Mouse (Mus musculus) heart, adult 9 months (tissue): ENCODE data around the gene Dbh.

Experiments
- DNase-seq, 2 experiments: peaks; one replicate each; pipeline ENCODE4 v3.0.0; 2022; ENCODE audit warnings: low spot score in 2 of 2

Gene Dbh

DNA sequence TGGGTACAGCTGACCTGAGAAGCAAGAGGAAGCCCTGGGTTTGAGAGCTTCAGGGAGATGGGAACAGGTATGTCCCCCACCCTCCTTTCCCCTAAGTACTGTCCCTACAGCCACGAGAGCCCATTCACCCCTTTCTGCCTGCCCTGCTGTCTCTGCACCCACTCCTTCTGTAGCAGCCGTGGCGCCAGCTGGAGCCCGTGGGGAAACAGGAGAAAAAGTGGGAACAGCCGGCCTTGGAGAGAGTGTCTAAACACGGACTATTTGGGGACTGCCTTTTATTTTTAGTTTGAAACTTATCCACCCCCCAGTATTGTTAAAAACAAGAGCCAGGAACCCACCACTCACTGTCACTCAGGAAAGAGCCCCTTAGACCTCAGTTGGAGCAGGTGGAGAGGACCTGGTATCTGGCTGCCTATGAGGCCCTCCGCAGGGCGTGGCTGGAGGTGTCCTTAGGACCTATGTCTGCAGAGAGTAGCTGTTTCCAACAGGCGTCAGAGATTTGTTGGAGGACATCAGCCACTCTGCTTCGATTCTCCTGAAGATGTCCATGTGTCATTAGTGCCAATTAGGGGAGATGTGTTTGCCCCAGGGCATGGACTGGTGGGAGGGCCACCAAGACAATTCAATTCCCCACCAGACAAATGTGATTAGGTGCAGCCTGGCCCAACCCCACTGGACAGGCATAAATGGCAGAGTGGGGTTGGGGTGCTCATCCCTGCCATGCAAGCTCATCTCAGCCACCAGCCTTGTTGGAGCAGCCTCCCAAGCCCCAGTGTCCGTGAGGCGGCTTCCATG is at the start of gene Dbh:
Gene Dbh, plus strand, starts transcription at position 438 of the 795 bp plus-strand sequence.
- DNase-seq = no peak

DNA sequence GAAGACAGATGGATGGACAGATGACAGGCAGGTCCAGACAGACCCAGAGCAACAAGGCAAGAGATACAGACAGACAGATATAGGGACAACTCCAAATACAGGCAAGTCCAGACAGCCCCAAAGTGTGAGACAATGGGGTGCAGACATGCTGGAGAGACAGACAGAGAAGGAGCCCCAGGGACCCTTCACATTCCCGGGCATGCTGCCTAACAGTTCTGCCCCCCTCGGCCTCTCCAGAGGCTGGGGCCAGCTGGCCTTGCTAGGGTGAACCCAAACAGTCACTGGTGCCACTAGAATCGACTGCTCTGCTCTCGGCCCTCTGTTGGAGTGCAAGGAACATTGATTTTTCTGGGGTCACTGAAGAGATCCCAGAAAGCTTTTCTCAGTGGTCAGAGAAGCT is 46.6 kb upstream of the Dbh start:
- DNase-seq = no peak

DNA sequence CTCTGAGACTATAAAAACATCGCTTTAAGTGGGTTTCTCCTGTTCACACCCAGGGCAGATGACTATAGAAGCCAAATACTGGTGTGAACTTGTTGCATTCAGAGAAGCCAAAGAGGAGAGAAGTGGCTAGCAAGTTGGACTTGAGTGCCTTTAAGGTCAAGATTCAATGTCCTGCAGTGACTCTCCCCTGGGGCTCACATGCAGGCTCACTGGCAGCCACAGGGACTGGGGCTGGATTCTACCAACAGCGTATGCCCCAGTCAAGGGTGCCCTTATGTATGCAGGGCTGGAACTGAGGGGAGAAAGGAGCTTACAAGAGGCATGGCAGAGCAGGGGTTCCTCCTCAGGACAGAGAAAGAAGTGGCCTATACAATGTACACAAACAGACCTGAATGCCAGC is 45.3 kb upstream of the Dbh start:
- DNase-seq = no peak

DNA sequence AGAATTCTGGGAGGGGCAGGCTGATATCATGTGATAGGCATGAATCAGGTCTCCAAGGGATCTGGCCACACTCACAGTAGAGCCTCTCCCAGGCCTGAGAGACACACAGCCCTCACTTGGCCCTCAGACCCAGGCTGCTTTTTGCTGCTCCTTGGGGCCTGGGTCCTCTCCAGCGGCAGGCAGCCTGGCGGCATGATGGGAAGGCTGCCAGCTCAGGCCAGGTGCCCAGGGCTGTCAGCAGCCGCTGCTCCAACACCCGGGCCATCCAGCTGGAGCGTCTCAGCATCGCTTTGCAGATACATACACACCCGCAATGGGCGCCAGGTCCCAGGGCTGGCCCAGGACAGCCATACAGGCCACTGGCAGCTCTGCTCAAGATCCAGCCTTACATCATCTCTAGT is 44.8 kb upstream of the Dbh start:
- DNase-seq = peak; percentile 80 to 81

DNA sequence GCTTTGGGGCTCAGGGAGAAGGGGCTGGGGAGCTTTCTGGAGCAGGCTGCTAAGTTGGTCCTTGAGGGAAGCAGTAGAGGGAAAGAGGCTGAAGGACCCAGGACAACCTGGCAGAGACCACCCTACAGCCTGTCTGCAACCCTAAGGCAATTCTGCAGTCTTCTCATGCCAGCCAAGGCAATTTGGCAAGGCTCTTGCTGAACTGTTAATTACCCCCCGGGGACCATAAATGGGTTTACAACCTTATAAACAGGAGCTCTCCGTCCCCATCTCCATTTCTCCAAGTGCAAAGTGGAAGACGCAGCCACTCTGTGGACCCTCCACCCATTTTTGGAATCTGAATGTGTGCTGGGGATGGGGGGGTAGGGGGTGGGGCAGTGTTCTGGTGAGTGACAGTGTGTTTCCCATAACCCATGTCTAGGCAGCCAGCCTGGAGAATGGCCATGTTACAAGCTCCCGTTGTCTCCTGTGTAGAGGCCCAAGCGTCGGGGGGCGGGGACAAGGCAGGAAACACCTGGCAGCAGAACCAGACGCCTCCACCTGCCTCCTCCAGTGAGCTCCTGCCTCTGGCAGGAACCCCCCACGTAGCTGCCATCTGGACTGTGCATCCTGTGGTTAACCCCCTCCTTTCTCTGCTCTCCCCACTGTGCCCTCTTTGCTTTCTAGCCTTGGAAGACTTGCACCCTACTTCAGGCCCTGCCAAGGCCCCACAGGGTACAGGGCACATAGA is 43.2 kb upstream of the Dbh start:
- DNase-seq = no peak

DNA sequence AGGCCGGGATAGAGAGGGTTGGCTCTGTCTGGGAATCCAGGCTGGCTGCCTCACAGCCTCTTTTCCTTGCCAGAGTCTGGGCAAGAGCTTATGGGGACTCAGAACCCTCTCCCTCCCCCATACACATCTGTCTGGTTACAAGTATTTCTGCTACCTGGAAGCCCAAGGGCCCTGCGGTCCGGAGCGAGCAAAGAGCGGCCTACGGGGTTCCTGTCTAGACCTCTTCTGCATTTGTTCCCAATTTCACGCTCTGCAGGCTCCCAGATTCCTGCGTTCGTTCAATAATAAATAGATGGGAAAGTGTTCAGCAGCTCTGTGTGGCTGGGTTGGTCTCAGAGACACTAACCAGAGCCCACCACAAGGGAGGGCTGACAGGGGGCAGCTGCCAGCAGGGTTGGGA is 42.5 kb upstream of the Dbh start:
- DNase-seq = no peak

DNA sequence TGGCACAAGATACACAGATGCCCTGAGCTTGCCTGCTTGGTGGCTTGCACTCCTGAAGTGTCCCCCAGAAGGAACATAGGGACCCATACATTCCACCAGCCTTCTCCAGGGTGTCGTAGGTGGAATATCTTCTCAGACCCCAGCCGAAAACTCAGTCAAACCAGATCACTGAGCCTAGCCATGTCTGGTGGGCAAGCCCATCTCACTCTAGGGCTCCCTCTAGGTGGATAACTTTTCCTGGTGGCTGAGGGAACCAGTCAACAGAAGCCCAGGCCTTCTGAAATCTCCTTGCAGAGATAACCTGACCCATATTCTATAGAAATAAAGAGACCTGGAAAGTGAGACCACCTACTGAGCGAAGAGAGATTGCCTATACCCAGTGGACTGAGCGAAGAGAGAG is 41.9 kb upstream of the Dbh start:
- no peak for DNase-seq

DNA sequence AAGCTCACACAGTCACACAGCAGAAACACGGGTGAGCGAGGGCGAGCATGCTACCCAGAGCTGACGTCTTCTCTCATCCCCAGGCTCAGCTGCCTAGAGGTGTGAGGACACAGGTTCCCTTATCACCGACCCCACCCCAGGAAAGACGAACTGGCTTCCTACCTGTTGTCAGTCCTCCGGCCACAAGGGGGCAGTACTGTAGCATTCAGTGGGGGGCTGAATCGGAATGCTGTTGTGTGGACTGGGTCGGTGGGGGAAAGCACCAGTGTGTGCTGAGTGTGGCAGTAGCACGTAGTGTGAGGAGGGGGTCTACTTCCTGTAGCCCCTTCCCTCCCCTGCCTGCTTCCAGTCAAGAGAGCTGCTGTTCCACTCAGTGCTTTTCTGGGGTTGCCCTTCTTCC is 39.1 kb upstream of the Dbh start:
- DNase-seq = peak in 1 of 2 experiments; percentile 11

DNA sequence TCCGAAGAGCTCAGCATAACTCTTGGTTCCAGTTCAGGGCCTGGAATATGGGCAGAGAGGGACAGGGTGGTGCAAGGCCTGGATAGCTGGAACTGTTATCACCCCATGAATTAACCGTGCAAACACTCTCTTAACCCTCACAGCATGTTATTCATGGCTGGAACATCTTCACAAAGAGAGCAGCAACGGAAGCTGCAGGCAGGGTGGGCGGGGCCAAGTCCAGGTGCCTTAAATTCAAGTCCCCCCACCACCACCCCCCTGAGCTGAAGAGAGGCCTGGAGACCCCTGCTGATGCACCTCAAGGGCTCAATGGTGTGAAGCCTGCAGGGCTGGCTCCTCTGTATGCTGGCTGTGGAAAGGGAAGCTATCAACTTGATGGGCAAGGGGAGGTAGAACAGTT is 38.5 kb upstream of the Dbh start:
- DNase-seq = no peak

DNA sequence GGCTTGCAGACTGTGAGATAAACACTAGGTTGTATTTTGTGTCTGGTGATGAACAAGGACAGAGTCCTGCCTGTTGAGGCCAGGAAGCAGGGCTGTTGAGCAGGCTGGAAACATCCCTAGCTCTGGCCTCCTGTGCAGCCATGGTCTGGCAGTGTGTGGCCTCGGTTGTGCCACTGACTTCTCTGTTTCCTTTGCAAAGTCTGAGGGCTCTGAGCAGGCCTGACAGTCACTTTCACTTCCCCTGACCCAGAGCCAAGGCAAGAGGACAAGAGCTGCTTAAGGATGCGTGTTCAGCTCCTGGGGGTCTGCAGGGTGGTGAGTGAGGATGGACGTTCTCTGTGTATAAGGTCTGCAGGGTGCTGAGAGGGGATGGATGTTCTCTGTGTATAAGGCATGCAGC is 36.0 kb upstream of the Dbh start:
- DNase-seq = no peak

DNA sequence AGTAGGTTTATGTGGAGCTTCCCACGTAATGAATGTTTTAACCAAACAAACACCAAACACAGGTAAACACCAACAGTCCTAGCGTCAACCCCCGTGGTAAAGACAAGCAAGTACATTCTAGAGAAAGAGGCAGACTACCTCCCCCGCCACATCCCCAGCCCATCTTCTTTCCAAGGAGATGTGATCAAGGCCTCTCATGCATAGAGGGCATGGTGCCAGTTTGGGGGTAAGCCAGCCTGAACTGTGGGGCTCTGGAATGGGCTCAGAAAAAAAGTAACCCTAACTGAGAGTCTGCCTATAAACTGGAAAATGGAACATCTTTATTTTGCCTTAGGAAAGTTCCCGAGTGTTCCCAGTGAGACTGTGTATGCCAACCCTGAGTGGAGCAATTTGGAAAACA is 29.1 kb upstream of the Dbh start:
- no peak for DNase-seq

DNA sequence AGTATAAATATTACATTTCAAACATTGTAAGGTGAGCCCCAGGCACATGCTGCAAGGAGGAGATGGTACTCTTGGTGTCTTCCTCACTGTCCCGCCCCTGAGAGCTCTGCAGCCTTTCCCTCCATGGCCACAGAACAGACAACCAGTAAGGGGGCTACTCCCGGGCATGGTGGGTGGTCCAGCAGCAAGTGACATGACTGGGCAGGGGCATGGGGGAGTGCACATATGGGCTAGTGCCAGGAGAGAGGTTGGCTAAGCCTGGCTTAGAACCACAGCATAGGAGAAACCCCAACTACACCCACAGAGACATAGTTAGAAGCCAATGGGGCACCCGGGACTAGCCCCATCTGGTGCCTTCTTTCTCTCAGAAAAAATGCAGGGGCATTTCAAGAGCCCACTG is 28.7 kb upstream of the Dbh start:
- DNase-seq = no peak

DNA sequence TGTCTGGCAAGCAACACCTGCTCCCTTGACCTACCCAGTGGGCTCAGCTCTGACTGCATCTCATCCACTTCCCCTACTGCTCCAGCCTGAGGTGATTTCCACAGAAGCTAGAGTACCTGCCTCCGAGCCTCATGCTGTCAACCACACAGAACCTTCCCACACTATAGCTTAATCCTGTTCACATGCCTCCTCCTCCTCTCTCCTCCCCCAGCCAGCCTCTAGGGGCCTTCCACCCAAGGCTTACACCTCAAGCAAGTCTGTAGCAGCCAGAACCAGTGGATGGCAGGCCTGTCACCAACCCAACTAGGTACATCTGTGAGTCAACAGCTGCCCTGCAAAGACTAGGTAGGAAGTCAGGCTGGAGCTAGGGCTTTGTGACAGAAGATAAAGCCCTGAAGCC is 28.2 kb upstream of the Dbh start:
- no peak for DNase-seq

DNA sequence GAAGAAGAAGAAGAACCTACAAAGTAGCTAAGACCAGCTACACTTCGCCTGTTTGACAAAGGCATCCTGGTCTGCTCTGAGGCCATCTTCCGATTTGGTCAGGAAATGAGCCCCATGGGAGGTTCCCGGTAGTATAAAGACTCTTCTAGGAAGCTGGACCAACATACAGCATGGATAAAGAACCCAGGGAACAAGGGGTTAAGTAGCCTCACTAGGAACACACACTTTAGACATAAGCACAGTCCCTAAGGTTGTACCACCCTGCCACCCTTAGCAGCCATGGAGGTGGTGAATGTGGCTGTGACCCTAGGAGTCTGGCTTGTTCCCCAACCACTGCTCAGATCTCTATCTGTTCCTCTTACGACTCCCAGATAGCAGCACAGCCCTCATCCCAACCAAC is 26.7 kb upstream of the Dbh start:
- no peak for DNase-seq

DNA sequence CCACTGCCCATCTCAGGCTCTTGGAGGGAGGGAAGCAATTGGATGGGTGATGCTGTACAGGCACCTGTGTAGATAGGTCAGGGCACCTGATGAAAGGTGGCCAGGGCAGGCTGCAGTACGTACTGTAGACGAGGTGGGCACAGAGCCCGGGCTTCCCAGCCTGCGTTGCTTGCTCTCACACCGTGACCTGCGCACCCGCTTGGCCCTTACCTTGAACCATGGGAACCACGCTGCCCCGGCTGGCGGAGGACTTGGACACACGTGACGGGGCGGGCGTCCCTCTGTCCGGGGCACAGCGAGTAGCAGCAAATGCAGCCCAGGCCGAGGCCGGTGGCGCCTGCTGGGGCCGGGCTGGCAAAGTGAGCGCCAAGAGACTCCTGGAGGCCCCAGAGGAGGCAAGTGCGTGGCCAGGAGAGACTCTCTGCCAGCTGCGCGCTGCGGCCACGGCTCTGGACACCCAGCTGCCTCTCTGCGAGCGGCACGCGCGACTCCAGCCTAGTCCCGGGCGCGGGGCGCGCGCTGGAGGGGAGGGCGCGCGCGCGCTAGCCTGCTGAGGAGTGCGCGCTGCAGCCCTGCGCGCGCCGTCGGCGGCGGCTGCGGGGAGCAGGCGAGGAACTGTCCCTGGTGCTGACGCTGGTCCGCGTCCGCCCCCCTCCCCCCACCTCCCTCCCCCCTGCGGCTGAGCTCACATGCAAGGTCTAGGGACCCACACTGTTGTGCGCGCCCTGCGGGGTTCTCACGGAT is 22.9 kb upstream of the Dbh start, which contains the start of gene Fam163b:
Gene Fam163b, minus strand, starts transcription at position 542 of the 744 bp plus-strand sequence.
- DNase-seq = no peak

DNA sequence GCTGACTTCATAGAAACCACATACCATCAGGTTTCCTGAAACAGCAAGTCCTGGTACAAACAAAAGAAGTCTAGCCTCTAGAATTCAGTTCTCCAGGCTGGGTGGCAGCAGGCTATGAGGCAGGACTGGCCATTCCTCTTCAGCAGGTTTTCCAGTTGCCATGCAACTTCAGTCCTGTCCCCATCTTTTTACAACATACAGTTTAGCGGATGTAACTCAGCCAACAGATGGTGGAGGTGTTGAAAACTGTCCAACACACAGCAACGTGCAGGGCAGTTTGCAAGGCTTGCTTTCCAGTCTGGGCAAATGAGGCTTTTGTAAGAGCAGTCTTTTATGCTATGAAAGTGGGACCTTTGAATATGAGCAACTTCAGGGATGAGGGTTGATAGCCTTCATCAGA is 20.1 kb upstream of the Dbh start:
- DNase-seq = no peak

DNA sequence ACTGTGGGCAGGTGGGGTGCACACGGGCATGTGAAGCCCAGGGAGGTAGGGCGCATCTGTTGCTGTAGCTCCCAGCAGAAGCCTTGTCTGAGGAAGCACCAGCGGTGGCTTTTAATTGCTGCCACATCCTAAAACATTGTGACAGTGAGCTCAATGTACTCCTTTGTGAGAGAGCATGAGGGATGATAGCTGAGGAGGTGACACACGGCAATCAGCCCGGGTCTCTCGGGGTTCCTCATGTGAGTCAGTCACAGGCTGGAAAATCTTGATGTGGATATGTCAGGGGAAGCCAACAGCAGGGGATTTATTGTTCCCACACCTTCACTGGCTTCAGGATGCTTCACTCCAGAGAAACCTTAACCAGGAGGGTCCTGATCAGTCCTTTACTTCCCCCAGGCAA is 18.2 kb upstream of the Dbh start:
- no peak for DNase-seq

DNA sequence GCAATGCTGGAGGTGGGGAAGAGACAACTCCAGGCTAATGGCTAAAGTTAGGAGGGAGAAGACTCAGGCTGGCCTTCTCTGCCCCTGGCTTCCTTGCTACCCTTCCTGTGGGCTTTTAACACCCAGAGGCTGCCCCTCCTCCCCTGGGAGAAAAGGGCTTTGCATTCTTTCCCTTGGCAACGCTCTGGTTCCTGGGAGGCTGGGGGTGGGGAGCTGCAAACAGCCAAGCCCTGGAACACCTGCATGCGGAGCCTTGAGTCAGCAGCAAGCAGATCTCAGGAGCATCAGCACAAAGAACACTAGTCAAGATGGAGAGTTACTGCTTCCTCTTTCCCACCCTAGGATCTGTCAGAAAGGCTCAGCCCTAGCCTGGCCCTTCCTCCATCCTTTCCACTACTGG is 15.6 kb upstream of the Dbh start:
- DNase-seq = no peak

DNA sequence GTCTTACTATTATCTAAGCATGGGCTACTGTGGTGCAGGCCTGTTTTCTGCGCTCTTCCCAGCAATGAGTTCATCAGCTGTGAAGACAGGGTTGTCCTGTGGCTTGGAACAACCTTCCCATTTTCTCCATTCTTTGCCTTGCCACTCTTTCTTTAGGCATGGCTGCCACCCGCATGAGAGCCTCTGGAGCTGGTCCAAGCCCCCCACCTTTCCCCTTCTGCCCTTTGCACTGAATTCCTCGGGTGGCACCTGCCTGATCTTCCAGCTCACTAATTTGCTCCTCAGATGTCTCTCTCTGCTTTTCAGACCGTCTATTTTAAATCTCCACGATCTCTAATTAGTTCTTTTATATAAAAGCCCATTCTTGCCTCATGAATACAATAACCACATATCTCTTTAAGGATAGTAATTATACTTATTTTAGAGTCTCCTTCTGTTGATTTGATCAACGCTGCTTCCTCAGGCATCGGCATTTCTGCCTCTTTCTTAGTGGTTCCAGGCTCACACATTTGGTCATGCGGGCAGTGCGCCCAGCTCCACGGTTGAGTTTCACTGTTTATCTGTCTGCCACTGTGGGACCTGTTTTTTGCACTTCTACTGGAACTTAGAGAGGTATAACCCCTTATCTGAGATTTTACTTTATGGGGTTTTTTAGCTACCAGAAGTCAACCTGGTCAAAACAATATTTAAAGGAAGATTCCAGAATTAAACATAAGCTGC is 10.4 kb upstream of the Dbh start:
- DNase-seq = no peak

DNA sequence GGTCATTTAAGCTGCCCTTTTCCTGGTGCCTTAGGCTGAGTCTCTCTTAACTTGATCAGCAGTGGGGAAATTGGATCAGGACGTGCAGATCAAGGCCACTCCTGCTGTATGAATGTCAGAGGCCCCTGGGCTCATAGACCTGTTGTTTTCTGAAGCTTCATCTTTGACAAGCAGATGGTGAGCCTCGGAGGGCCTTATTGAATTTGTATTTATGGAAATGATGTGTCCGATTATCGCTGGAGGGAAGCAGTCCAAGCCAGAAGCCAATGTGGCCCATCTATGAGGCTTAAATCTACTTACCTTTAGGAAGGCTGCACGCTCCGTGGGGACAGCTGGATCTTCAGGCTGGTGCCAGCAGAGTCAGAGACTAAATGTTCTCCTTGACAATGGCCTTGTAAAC is 8.4 kb upstream of the Dbh start:
- no peak for DNase-seq

DNA sequence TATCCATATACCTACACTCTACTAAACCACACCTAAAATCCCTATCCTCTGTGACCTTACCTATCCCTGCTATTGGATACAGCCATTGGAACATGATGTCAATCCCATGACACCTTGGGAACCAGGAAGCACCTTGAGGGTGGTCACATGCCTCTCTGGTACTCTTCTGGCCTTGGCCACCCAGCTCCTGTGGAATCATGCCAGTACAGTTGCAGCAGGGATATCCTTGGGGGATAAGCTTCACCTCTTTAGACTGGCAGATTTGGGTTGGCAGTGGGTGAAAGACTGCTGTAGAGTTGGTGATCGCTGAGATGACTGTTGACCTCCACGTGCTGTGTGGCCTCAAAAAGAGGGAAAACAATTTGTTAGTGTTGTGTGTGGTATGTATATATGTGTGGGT is 3.5 kb upstream of the Dbh start:
- DNase-seq = no peak

DNA sequence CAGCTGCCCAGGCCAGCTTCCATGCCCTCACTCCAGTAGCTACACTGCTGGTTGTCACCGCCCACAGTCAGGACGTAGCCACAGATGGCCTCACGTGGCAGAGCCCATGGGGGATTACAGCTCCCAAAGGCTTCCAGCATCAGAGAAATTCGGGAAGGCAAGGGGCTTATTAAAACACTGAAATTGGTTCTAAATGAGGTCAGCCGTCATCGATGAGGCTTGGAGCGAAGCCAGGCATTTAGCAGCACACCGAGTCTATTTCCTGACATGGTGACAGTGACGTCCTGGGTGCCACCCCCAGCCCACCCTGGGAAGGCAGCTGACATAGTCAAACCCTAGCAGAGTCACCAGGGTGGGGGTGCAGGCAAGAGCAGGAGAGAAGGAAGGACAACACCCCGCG is 2.4 kb upstream of the Dbh start:
- DNase-seq = no peak
